Mouse (Mus musculus) forebrain, embryonic 10.5 days (tissue): Measurements from ENCODE around the gene Tac4. TPM values are rescaled to one million over a fixed set of nuclear protein-coding genes. Genes with fewer than 3 reads are reported as not detected.

Experiments used
- DNase-seq: peaks from one replicate; pipeline ENCODE4 v3.0.0-alpha.2; 2017; ENCODE audit warnings: low spot score; ENCODE audit errors: extremely low spot score
- H3K27ac ChIP-seq: fragments of 300-500 bp; sonication (generic); 2 replicates; pipeline ENCODE4 v1.5.1; 2016; ENCODE audit warnings: mild to moderate bottlenecking
- H3K27me3 ChIP-seq: fragments of 300-500 bp; sonication (generic); 2 replicates; pipeline ENCODE4 v1.6.1; 2016; ENCODE audit warnings: mild to moderate bottlenecking; ENCODE audit not compliant: poor library complexity, severe bottlenecking
- H3K36me3 ChIP-seq: fragments of 300-500 bp; sonication (generic); replicated peaks from 2 replicates; pipeline ENCODE4 v1.6.1; 2016; ENCODE audit warnings: mild to moderate bottlenecking, moderate library complexity
- H3K4me1 ChIP-seq: fragments of 300-500 bp; sonication (generic); 2 replicates; pipeline ENCODE4 v1.6.1; 2016
- H3K4me3 ChIP-seq: fragments of 300-500 bp; sonication (generic); 2 replicates; pipeline ENCODE4 v1.5.1; 2016; ENCODE audit warnings: mild to moderate bottlenecking, moderate library complexity
- H3K9me3 ChIP-seq: fragments of 300-500 bp; sonication (generic); 2 replicates; pipeline ENCODE4 v1.6.1; 2016; ENCODE audit warnings: mild to moderate bottlenecking, moderate library complexity
- WGBS: fragments of 180-500 bp; shearing (Covaris S2); methylation state at CpG from one replicate; pipeline ENCODE4 v1.1.7; 2016; 5-methylcytosine and 5-hydroxymethylcytosine counted together
- polyA plus RNA-seq: library from polyadenylated mRNA; unstranded; fragments of >200 nt; fragmentation: Nextera tagmentation; extraction: Ambion mirVana; gene quantifications from 2 replicates; pipeline ENCODE4 v1.2.1, GENCODE M21; 2016

The Tac4 gene
- polyA plus RNA-seq, 1 experiment from 2014 or later, result not detected

GRCm38 (mm10) chr11:95266540-95267245 is 5.4 kb downstream of the Tac4 start:
- no peak overlapping the region for H3K27ac ChIP-seq
- H3K4me1 ChIP-seq, result peaks cover 48% of the 10 kb centered on the region
- 0 out of 2 replicates have a peak, but pooled peaks cover 3% of the 10 kb centered on the region for H3K27me3 ChIP-seq
- WGBS, result 37% methylated on average over 6 of the region's 6 CpGs
- H3K36me3 ChIP-seq, result peaks cover 45% of the 10 kb centered on the region
- no peak overlapping the region for H3K4me3 ChIP-seq
- H3K9me3 ChIP-seq, result no peaks in the 10 kb centered on the region
- no peak for DNase-seq

GRCm38 (mm10) chr11:95273661-95274060 is 12.3 kb downstream of the Tac4 start:
- H3K4me3 ChIP-seq, result no peak overlapping the region
- no peak overlapping the region for H3K27ac ChIP-seq
- H3K9me3 ChIP-seq, result no peaks in the 10 kb centered on the region
- H3K4me1 ChIP-seq, result no peaks in the 10 kb centered on the region
- 90% methylated on average over 5 of the region's 5 CpGs for WGBS
- DNase-seq, result no peak
- peaks cover 100% of the 10 kb centered on the region for H3K36me3 ChIP-seq
- no peaks in the 10 kb centered on the region for H3K27me3 ChIP-seq

- peaks cover 100% of the 10 kb centered on the region for H3K36me3 ChIP-seq
- H3K4me1 ChIP-seq, result no peaks in the 10 kb centered on the region
- 86% methylated on average over 3 of the region's 3 CpGs for WGBS
These were observed 13.3 kb downstream of the Tac4 start for GRCm38 (mm10) chr11:95274613-95275012.

GRCm38 (mm10) chr11:95276056-95276455 is 14.7 kb downstream of the Tac4 start:
- Histone ChIP-seq H3K4me1 (no peaks in the 10 kb centered on the region), H3K4me3 (no peak overlapping the region), H3K27me3 (no peaks in the 10 kb centered on the region), H3K36me3 (peaks cover 100% of the 10 kb centered on the region), H3K27ac (no peak overlapping the region), H3K9me3 (no peaks in the 10 kb centered on the region)
- WGBS, result 89% methylated on average over 6 of the region's 6 CpGs
- no peak for DNase-seq

More at GRCm38 (mm10) chr11:95274613-95275012, 13.3 kb downstream of the Tac4 start:
- Histone ChIP-seq H3K9me3 (no peaks in the 10 kb centered on the region), H3K27me3 (no peaks in the 10 kb centered on the region), H3K4me3 (no peak overlapping the region), H3K27ac (no peak overlapping the region)
- DNase-seq, result no peak

- Histone ChIP-seq H3K36me3 (peaks cover 100% of the 10 kb centered on the region), H3K4me1 (no peaks in the 10 kb centered on the region), H3K9me3 (no peaks in the 10 kb centered on the region), H3K4me3 (no peak overlapping the region), H3K27me3 (no peaks in the 10 kb centered on the region), H3K27ac (no peak overlapping the region)
- WGBS, result 92% methylated on average over 4 of the region's 4 CpGs
- no peak for DNase-seq
These were observed 17.8 kb downstream of the Tac4 start for GRCm38 (mm10) chr11:95279061-95279659.

- DNase-seq, result no peak
- Histone ChIP-seq H3K9me3 (no peaks in the 10 kb centered on the region), H3K36me3 (peaks cover 100% of the 10 kb centered on the region), H3K4me1 (no peaks in the 10 kb centered on the region), H3K27me3 (no peaks in the 10 kb centered on the region), H3K4me3 (no peak overlapping the region), H3K27ac (no peak overlapping the region)
- WGBS, result 96% methylated on average over 5 of the region's 5 CpGs
These were observed 21.0 kb downstream of the Tac4 start for GRCm38 (mm10) chr11:95282331-95282730.

GRCm38 (mm10) chr11:95291998-95292397 is 30.7 kb downstream of the Tac4 start:
- DNase-seq, result no peak
- Histone ChIP-seq H3K27ac (no peak overlapping the region), H3K9me3 (no peaks in the 10 kb centered on the region), H3K27me3 (no peaks in the 10 kb centered on the region), H3K36me3 (peaks cover 94% of the 10 kb centered on the region), H3K4me1 (no peaks in the 10 kb centered on the region), H3K4me3 (no peak overlapping the region)
- WGBS, result 88% methylated on average over 4 of the region's 4 CpGs

- WGBS, result 92% methylated on average over 8 of the region's 8 CpGs
- Histone ChIP-seq H3K9me3 (no peaks in the 10 kb centered on the region), H3K36me3 (peaks cover 95% of the 10 kb centered on the region)
These were observed 31.8 kb downstream of the Tac4 start for GRCm38 (mm10) chr11:95293017-95293624.

GRCm38 (mm10) chr11:95295736-95296135 is 34.4 kb downstream of the Tac4 start:
- WGBS, result 95% methylated on average over 13 of the region's 13 CpGs
- peaks cover 95% of the 10 kb centered on the region for H3K36me3 ChIP-seq

More at GRCm38 (mm10) chr11:95293017-95293624, 31.8 kb downstream of the Tac4 start:
- H3K27ac ChIP-seq, result no peak overlapping the region
- H3K27me3 ChIP-seq, result no peaks in the 10 kb centered on the region
- H3K4me3 ChIP-seq, result no peak overlapping the region
- no peak for DNase-seq
- H3K4me1 ChIP-seq, result no peaks in the 10 kb centered on the region

GRCm38 (mm10) chr11:95298146-95298545 is 36.8 kb downstream of the Tac4 start:
- peaks cover 95% of the 10 kb centered on the region for H3K36me3 ChIP-seq

More at GRCm38 (mm10) chr11:95295736-95296135, 34.4 kb downstream of the Tac4 start:
- Histone ChIP-seq H3K9me3 (no peaks in the 10 kb centered on the region), H3K4me3 (no peak overlapping the region), H3K27me3 (no peaks in the 10 kb centered on the region), H3K4me1 (no peaks in the 10 kb centered on the region), H3K27ac (no peak overlapping the region)
- DNase-seq, result no peak

GRCm38 (mm10) chr11:95299886-95300285 is 38.6 kb downstream of the Tac4 start:
- Histone ChIP-seq H3K36me3 (peaks cover 95% of the 10 kb centered on the region), H3K4me1 (no peaks in the 10 kb centered on the region), H3K4me3 (no peak overlapping the region), H3K9me3 (no peaks in the 10 kb centered on the region), H3K27me3 (no peaks in the 10 kb centered on the region), H3K27ac (no peak overlapping the region)
- DNase-seq, result no peak
- 94% methylated on average over 12 of the region's 12 CpGs for WGBS

More at GRCm38 (mm10) chr11:95298146-95298545, 36.8 kb downstream of the Tac4 start:
- 21% methylated on average over 2 of the region's 2 CpGs for WGBS
- Histone ChIP-seq H3K27ac (no peak overlapping the region), H3K4me1 (no peaks in the 10 kb centered on the region), H3K9me3 (no peaks in the 10 kb centered on the region), H3K27me3 (no peaks in the 10 kb centered on the region), H3K4me3 (no peak overlapping the region)
- DNase-seq, result no peak

GRCm38 (mm10) chr11:95301772-95302171 is 40.4 kb downstream of the Tac4 start:
- no peaks in the 10 kb centered on the region for H3K27me3 ChIP-seq
- H3K9me3 ChIP-seq, result no peaks in the 10 kb centered on the region
- H3K36me3 ChIP-seq, result peaks cover 98% of the 10 kb centered on the region
- H3K4me3 ChIP-seq, result no peak overlapping the region
- DNase-seq, result no peak
- H3K4me1 ChIP-seq, result no peaks in the 10 kb centered on the region
- 93% methylated on average over 3 of the region's 3 CpGs for WGBS
- H3K27ac ChIP-seq, result no peak overlapping the region

GRCm38 (mm10) chr11:95305600-95305999 is 44.3 kb downstream of the Tac4 start:
- Histone ChIP-seq H3K4me3 (no peak overlapping the region), H3K36me3 (peaks cover 64% of the 10 kb centered on the region), H3K27me3 (no peaks in the 10 kb centered on the region), H3K4me1 (peaks cover 18% of the 10 kb centered on the region), H3K9me3 (no peaks in the 10 kb centered on the region), H3K27ac (no peak overlapping the region)
- no peak for DNase-seq
- 94% methylated on average over 7 of the region's 7 CpGs for whole genome bisulfite sequencing
